Mouse (Mus musculus) megakaryocyte, embryonic 14.5 days (primary cell): Measurements from ENCODE around the gene Myo1e. TPM values are rescaled to one million over a fixed set of nuclear protein-coding genes. Genes with fewer than 3 reads are reported as not detected.

Experiments used
- H3K27me3 ChIP-seq: replicated peaks from 2 replicates; pipeline ENCODE3; 2012; ENCODE audit warnings: inconsistent platforms
- H3K36me3 ChIP-seq: replicated peaks from 2 replicates; pipeline ENCODE3; 2012; ENCODE audit warnings: low read length, inconsistent platforms, mixed read lengths
- H3K4me1 ChIP-seq: 2 replicates; pipeline ENCODE4 v1.6.1; 2012; ENCODE audit warnings: inconsistent platforms
- H3K4me3 ChIP-seq: replicated peaks from 2 replicates; pipeline ENCODE3; 2012; ENCODE audit warnings: moderate library complexity, mild to moderate bottlenecking, inconsistent platforms
- H3K9me3 ChIP-seq: 2 replicates; pipeline ENCODE4 v1.6.1; 2012; ENCODE audit warnings: inconsistent platforms
- FLI1 ChIP-seq: IDR thresholded peaks from 2 replicates; pipeline ENCODE4 v1.6.1; 2012; ENCODE audit warnings: low read length, inconsistent platforms, mixed read lengths
- GATA1 ChIP-seq: IDR thresholded peaks from 3 replicates; pipeline ENCODE4 v1.6.1; 2012; ENCODE audit warnings: mixed read lengths, low read length, inconsistent platforms, borderline replicate concordance
- polyA plus RNA-seq: library from polyadenylated mRNA; stranded (reverse); fragments of >175 nt; gene quantifications from 2 replicates; pipeline ENCODE4 v1.2.3, GENCODE M21; 2012; ENCODE audit warnings: low replicate concordance; ENCODE audit not compliant: insufficient read depth

Gene Myo1e
- polyA plus RNA-seq, 1 experiment: 16.7 TPM

- H3K9me3 ChIP-seq: peaks cover 11% of the 10 kb centered on the region
- no peak overlapping the region for H3K4me3 ChIP-seq
- H3K27me3 ChIP-seq: no peaks in the 10 kb centered on the region
- peaks cover 32% of the 10 kb centered on the region for H3K4me1 ChIP-seq
- peaks cover 66% of the 10 kb centered on the region for H3K36me3 ChIP-seq
- TF ChIP-seq GATA1 (no peak), FLI1 (no peak)
These were observed 93.6 kb downstream of the Myo1e start for GRCm38 (mm10) chr9:70300705-70301104.

GRCm38 (mm10) chr9:70301598-70301997, 94.4 kb downstream of the Myo1e start:
- Histone ChIP-seq H3K4me1 (peaks cover 36% of the 10 kb centered on the region), H3K27me3 (no peaks in the 10 kb centered on the region), H3K9me3 (peaks cover 11% of the 10 kb centered on the region), H3K4me3 (no peak overlapping the region), H3K36me3 (peaks cover 71% of the 10 kb centered on the region)
- no peak for TF ChIP-seq GATA1
- TF ChIP-seq FLI1: no peak

GRCm38 (mm10) chr9:70304901-70305300, 97.8 kb downstream of the Myo1e start:
- no peak overlapping the region for H3K4me3 ChIP-seq
- TF ChIP-seq FLI1 (no peak), GATA1 (no peak)
- H3K36me3 ChIP-seq: peaks cover 68% of the 10 kb centered on the region
- no peaks in the 10 kb centered on the region for H3K27me3 ChIP-seq
- peaks cover 2% of the 10 kb centered on the region; the same call in 1 of the 2 replicates for H3K9me3 ChIP-seq
- H3K4me1 ChIP-seq: peaks cover 45% of the 10 kb centered on the region

- TF ChIP-seq GATA1 (no peak), FLI1 (no peak)
- Histone ChIP-seq H3K4me1 (peaks cover 33% of the 10 kb centered on the region), H3K9me3 (peaks cover 10% of the 10 kb centered on the region), H3K36me3 (peaks cover 58% of the 10 kb centered on the region), H3K4me3 (no peak overlapping the region), H3K27me3 (no peaks in the 10 kb centered on the region)
These were observed 102.9 kb downstream of the Myo1e start for GRCm38 (mm10) chr9:70310046-70310445.

- no peak overlapping the region for H3K4me3 ChIP-seq
- no peak for TF ChIP-seq GATA1
- TF ChIP-seq FLI1: no peak
- H3K9me3 ChIP-seq: peaks cover 10% of the 10 kb centered on the region
- no peaks in the 10 kb centered on the region for H3K27me3 ChIP-seq
- peaks cover 3% of the 10 kb centered on the region; the same call in 1 of the 2 replicates for H3K4me1 ChIP-seq
- H3K36me3 ChIP-seq: peaks cover 38% of the 10 kb centered on the region
These were observed 106.9 kb downstream of the Myo1e start for GRCm38 (mm10) chr9:70314019-70314418.

- Histone ChIP-seq H3K36me3 (peaks cover 40% of the 10 kb centered on the region), H3K4me3 (no peak overlapping the region), H3K27me3 (no peaks in the 10 kb centered on the region), H3K9me3 (peaks cover 10% of the 10 kb centered on the region), H3K4me1 (peaks cover 3% of the 10 kb centered on the region; the same call in 1 of the 2 replicates)
- no peak for TF ChIP-seq GATA1
These were observed 108.0 kb downstream of the Myo1e start for GRCm38 (mm10) chr9:70315130-70315529.

- H3K4me3 ChIP-seq: no peak overlapping the region
- TF ChIP-seq GATA1 (no peak), FLI1 (no peak)
- no peaks in the 10 kb centered on the region; the same call in none of the 2 replicates for H3K4me1 ChIP-seq
- H3K36me3 ChIP-seq: peaks cover 50% of the 10 kb centered on the region
- no peaks in the 10 kb centered on the region for H3K27me3 ChIP-seq
- H3K9me3 ChIP-seq: no peaks in the 10 kb centered on the region
These were observed 111.5 kb downstream of the Myo1e start for GRCm38 (mm10) chr9:70318601-70319000.

GRCm38 (mm10) chr9:70324336-70324735, 117.2 kb downstream of the Myo1e start:
- H3K36me3 ChIP-seq: peaks cover 93% of the 10 kb centered on the region
- TF ChIP-seq FLI1 (no peak), GATA1 (no peak)
- H3K4me1 ChIP-seq: peaks cover 11% of the 10 kb centered on the region
- H3K9me3 ChIP-seq: no peaks in the 10 kb centered on the region
- no peaks in the 10 kb centered on the region for H3K27me3 ChIP-seq
- no peak overlapping the region for H3K4me3 ChIP-seq

- TF ChIP-seq GATA1 (no peak), FLI1 (no peak)
- no peaks in the 10 kb centered on the region for H3K27me3 ChIP-seq
These were observed 118.9 kb downstream of the Myo1e start for GRCm38 (mm10) chr9:70325880-70326595.

GRCm38 (mm10) chr9:70328193-70328841, 121.2 kb downstream of the Myo1e start:
- Histone ChIP-seq H3K36me3 (peaks cover 85% of the 10 kb centered on the region), H3K4me1 (peaks cover 14% of the 10 kb centered on the region), H3K4me3 (no peak overlapping the region), H3K27me3 (no peaks in the 10 kb centered on the region), H3K9me3 (no peaks in the 10 kb centered on the region)
- no peak for TF ChIP-seq FLI1
- TF ChIP-seq GATA1: no peak

More at GRCm38 (mm10) chr9:70325880-70326595, 118.9 kb downstream of the Myo1e start:
- Histone ChIP-seq H3K9me3 (no peaks in the 10 kb centered on the region), H3K36me3 (peaks cover 87% of the 10 kb centered on the region), H3K4me1 (peaks cover 11% of the 10 kb centered on the region), H3K4me3 (no peak overlapping the region)
